Mouse (Mus musculus) liver, adult 2 months (tissue): ENCODE measurements around the gene Commd1.

Source experiments
- CTCF ChIP-seq: fragments of 200-500 bp; IDR thresholded peaks from 2 replicates; pipeline ENCODE4 v1.5.1; 2011; ENCODE audit warnings: low read depth, low read length, control low read depth
- POLR2A ChIP-seq: fragments of 200-500 bp; IDR thresholded peaks from 2 replicates; pipeline ENCODE4 v1.6.1; 2011; ENCODE audit warnings: low read length, control low read depth; ENCODE audit not compliant: insufficient read depth; ENCODE audit errors: extremely low read depth

DNA sequence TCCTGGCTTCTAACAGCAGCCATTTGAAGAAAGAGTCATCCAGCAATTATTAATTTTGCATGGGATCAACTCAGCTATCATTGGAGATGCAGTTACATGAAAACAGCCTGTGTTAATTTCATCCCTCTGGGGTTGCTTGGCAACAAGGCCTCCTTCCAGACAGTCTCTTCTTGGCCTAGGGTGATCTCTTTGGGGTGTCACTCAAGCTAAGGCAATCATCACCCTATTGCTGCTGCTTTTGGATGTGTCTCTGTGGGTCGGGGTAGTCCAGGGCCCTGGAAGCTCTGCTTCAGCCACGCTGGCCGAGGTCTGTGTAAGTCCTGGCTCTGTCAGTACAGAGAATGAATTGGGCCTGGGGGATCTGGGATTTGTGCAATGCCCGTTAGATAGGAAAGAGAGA is 106.9 kb downstream of the Commd1 start:
- no peak for TF ChIP-seq CTCF
- no peak for TF ChIP-seq POLR2A
